In genomic region chr9:72094675-72095074, GRCm38 (mm10) we compare ENCODE assay signal across 14 mouse cellular contexts. TPM values are rescaled to one million over a fixed set of nuclear protein-coding genes. Genes with fewer than 3 reads are reported as not detected.
A peak's percentile ranks its signal among the peaks of the same experiment; 100 is the strongest.
DNase-seq lines count a peak whose midpoint lies in the region; ATAC-seq and TF ChIP-seq lines count a peak whose summit lies in the region.
"Had no signal": no experiment of that assay in that cellular context is flagged by ENCODE, and none has a peak within 500 bp of the region (broad histone marks: within the 10 kb centered on the region; RNA-seq: fewer than 3 reads in every experiment).

No protein-coding gene starts in this region.

- no peaks in the 10 kb centered on the region for H3K36me3 ChIP-seq in lung, postnatal 0 days (ENCODE audit: insufficient read depth, low read length)

- H3K27ac ChIP-seq in gastrocnemius, adult 2 months: no peak overlapping the region
- no peak overlapping the region for H3K27ac ChIP-seq in lung, postnatal 0 days (ENCODE audit: low read length)
- H3K27ac ChIP-seq: forebrain, embryonic 15.5 days; liver, embryonic 15.5 days had no signal

- H3K4me2 ChIP-seq in lung, postnatal 0 days (replicated peaks; ENCODE audit: low read depth, low read length): no peak overlapping the region
- H3K4me2 ChIP-seq: forebrain, embryonic 15.5 days; heart, embryonic 11.5 days; liver, embryonic 15.5 days had no signal

- DNase-seq in gastrocnemius, adult 2 months: no peak
- no peak for DNase-seq in gastrocnemius, postnatal 36 days
- no peak for DNase-seq in lung, postnatal 0 days (ENCODE audit: low spot score)
- DNase-seq in lung, postnatal 36 days: no peak
- peak; percentile 59 for DNase-seq in R1 (ENCODE audit: low read depth, low spot score)
- peak; percentile 39 for DNase-seq in retina, embryonic 14.5 days (ENCODE audit: low spot score)
- DNase-seq in right cerebral cortex, postnatal 25 days: no peak
- DNase-seq in cerebellum, postnatal 25 days: no peak

- no peak for ATAC-seq in lung, postnatal 0 days
- ATAC-seq: forebrain, embryonic 15.5 days; inflammation-experienced regulatory T-cells, adult 6 months; midbrain, embryonic 16.5 days had no signal

- intact Hi-C loops in gastrocnemius, adult 2 months (cut with DNase I): no loop called here
- intact Hi-C loops in gastrocnemius, postnatal 36 days (cut with DNase I): no loop called here

- no peak overlapping the region for H3K9ac ChIP-seq in lung, postnatal 0 days (replicated peaks; ENCODE audit: low read depth)
- H3K9ac ChIP-seq: forebrain, embryonic 15.5 days; liver, embryonic 15.5 days had no signal

- H3K9me3 ChIP-seq in lung, postnatal 0 days (ENCODE audit: low read length): no peaks in the 10 kb centered on the region
- H3K9me3 ChIP-seq: forebrain, embryonic 15.5 days; G1E; liver, embryonic 15.5 days had no signal

- no peak for TF ChIP-seq EP300 in lung, postnatal 0 days (IDR thresholded peaks at IDR 0.05)

- no peaks in the 10 kb centered on the region for H3K27me3 ChIP-seq in lung, postnatal 0 days (replicated peaks; ENCODE audit: insufficient read depth, low read length)
- H3K27me3 ChIP-seq: forebrain, embryonic 15.5 days; liver, embryonic 15.5 days had no signal

- 82% methylated on average over 5 of the region's 5 CpGs for WGBS in lung, postnatal 0 days

- peak; percentile 22; the same call in 1 of the 2 replicates for TF ChIP-seq CTCF in gastrocnemius, adult 2 months (IDR thresholded peaks at IDR 0.05)
- TF ChIP-seq CTCF in lung, postnatal 0 days (IDR thresholded peaks at IDR 0.05): peak; percentile 59

- H3K4me3 ChIP-seq in gastrocnemius, adult 2 months: no peak overlapping the region
- H3K4me3 ChIP-seq in lung, postnatal 0 days (ENCODE audit: low read depth, low read length): no peak overlapping the region
- H3K4me3 ChIP-seq: forebrain, embryonic 15.5 days; liver, embryonic 15.5 days had no signal

- no peaks in the 10 kb centered on the region for H3K4me1 ChIP-seq in lung, postnatal 0 days (ENCODE audit: insufficient read depth, low read depth, low read length)

RNA-seq across cellular contexts. Expression of gene Tcf12, which starts 17.0 kb away (rescaled TPM):
- total RNA-seq in gastrocnemius, adult 2 months (2021): 10 to 100 TPM; 24.3 to 32.1 TPM
- 10 to 100 TPM; 25.8 to 27.6 TPM for total RNA-seq in gastrocnemius, postnatal 36 days (2021)
- 32.1 and 34.1 TPM in 2 replicates for polyA plus RNA-seq in lung, postnatal 0 days (2015; fragmentation: Nextera tagmentation; extraction: Ambion mirVana)

Comparison
In these comparisons a context has a peak if more than half of its experiments do, and no peak if none do; other contexts are left out.
1. DNase-seq: peak in R1 (single experiment) and retina, embryonic 14.5 days (single experiment); none in gastrocnemius, adult 2 months (single experiment), gastrocnemius, postnatal 36 days (0 of 2), lung, postnatal 0 days (single experiment), lung, postnatal 36 days (single experiment), right cerebral cortex, postnatal 25 days (single experiment) and cerebellum, postnatal 25 days (0 of 2).